In the genomic region with DNA sequence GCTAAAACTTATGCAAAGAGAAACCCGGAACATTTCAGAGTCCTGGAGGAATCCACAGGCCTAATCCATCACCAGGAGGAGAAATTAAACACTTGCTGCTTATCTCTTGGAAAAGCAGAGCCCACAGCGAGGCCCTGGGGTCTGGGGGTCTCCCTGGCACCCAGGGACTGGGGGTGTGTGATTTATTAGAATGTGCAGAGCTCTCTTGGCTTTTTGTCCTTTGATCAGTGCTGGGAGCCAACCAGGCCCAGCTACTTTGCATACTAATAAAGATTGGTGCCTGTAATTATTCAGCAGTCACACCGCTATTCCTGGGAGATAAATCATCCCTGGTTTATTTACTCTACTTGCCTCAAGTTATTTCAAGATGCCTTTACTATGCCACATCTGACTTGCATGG, we compare ENCODE assay signal across 28 mouse cellular contexts.
DNase-seq lines count a peak whose midpoint lies in the region; ATAC-seq and TF ChIP-seq lines count a peak whose summit lies in the region.
"Had no signal": no experiment of that assay in that cellular context is flagged by ENCODE, and none has a peak within 500 bp of the region (broad histone marks: within the 10 kb centered on the region; RNA-seq: fewer than 3 reads in every experiment).

No protein-coding gene starts in this region.

- H3K4me2 ChIP-seq in heart, embryonic 11.5 days, result no peak overlapping the region
- H3K4me2 ChIP-seq in kidney, embryonic 14.5 days (replicated peaks; ENCODE audit: low read depth, low read length), result no peak overlapping the region
- no peak overlapping the region for H3K4me2 ChIP-seq in neural tube, embryonic 14.5 days (ENCODE audit: low read depth, low read length)
- H3K4me2 ChIP-seq: embryonic facial prominence, embryonic 15.5 days; forebrain, embryonic 12.5 days; kidney, embryonic 15.5 days; limb, embryonic 15.5 days; liver, embryonic 13.5 days had no signal

- H3K27me3 ChIP-seq in heart, embryonic 11.5 days (ENCODE audit: control insufficient read depth, insufficient read depth, low read length), result no peaks in the 10 kb centered on the region
- H3K27me3 ChIP-seq in kidney, embryonic 14.5 days (ENCODE audit: control insufficient read depth, insufficient read depth, low read length), result no peaks in the 10 kb centered on the region
- no peaks in the 10 kb centered on the region for H3K27me3 ChIP-seq in neural tube, embryonic 14.5 days (ENCODE audit: control insufficient read depth, insufficient read depth, low read length)
- H3K27me3 ChIP-seq: embryonic facial prominence, embryonic 15.5 days; forebrain, embryonic 12.5 days; kidney, embryonic 15.5 days; limb, embryonic 15.5 days; liver, embryonic 13.5 days; megakaryocyte, embryonic 14.5 days had no signal

- H3K9me3 ChIP-seq in heart, embryonic 11.5 days (replicated peaks; ENCODE audit: control insufficient read depth, low read length), result no peaks in the 10 kb centered on the region
- no peaks in the 10 kb centered on the region for H3K9me3 ChIP-seq in kidney, embryonic 14.5 days (ENCODE audit: control insufficient read depth, low read length)
- no peaks in the 10 kb centered on the region for H3K9me3 ChIP-seq in neural tube, embryonic 14.5 days (ENCODE audit: control insufficient read depth, low read length)
- H3K9me3 ChIP-seq: embryonic facial prominence, embryonic 10.5 days; embryonic facial prominence, embryonic 15.5 days; forebrain, embryonic 12.5 days; kidney, embryonic 15.5 days; limb, embryonic 15.5 days; liver, embryonic 13.5 days; megakaryocyte, embryonic 14.5 days had no signal

- no peak overlapping the region for H3K9ac ChIP-seq in heart, embryonic 11.5 days (ENCODE audit: low read depth, low read length)
- H3K9ac ChIP-seq in kidney, embryonic 14.5 days (ENCODE audit: low read depth, low read length), result no peak overlapping the region
- no peak overlapping the region for H3K9ac ChIP-seq in neural tube, embryonic 14.5 days (replicated peaks; ENCODE audit: low read depth, low read length)
- H3K9ac ChIP-seq: embryonic facial prominence, embryonic 15.5 days; forebrain, embryonic 12.5 days; forebrain, postnatal 0 days; kidney, embryonic 15.5 days; limb, embryonic 15.5 days; liver, embryonic 13.5 days had no signal

- peak; percentile 45 for DNase-seq in heart, adult 11 months
- DNase-seq in kidney, postnatal 14 days, result no peak
- DNase-seq in brain, embryonic 14.5 days (ENCODE audit: low read depth), result peak; percentile 41
- no peak for DNase-seq in urinary bladder, postnatal 4 days (ENCODE audit: low spot score in 2 of 2)
- DNase-seq: adrenal gland, adult 8-10 months; cerebellum, adult 8-10 months; cerebellum, postnatal 25 days; forebrain, postnatal 0 days; heart, postnatal 14 days; left cerebral cortex, postnatal 4 days; liver, embryonic 13.5 days; lung, adult 18-20 months; lung, postnatal 4 days; retina, postnatal 1 day; right cerebral cortex, postnatal 14 days had no signal

- no peak for ATAC-seq in heart, embryonic 11.5 days (replicated peaks; ENCODE audit: insufficient number of reproducible peaks, low FRiP score, low TSS enrichment)
- peak; percentile 20; the same call in 1 of the 2 replicates for ATAC-seq in kidney, embryonic 14.5 days (ENCODE audit: low FRiP score, low TSS enrichment)
- ATAC-seq in neural tube, embryonic 14.5 days (ENCODE audit: low read depth), result peak; percentile 82
- ATAC-seq: forebrain, postnatal 0 days; intestine, embryonic 16.5 days; lung, postnatal 0 days had no signal

- 50% methylated on average over 3 of the region's 3 CpGs for WGBS in heart, embryonic 11.5 days (ENCODE audit: insufficient replicate concordance)
- WGBS in kidney, embryonic 14.5 days, result 27% methylated on average over 3 of the region's 3 CpGs
- WGBS in neural tube, embryonic 14.5 days, result 11% methylated on average over 3 of the region's 3 CpGs

- H3K4me1 ChIP-seq in heart, embryonic 11.5 days (ENCODE audit: control insufficient read depth, insufficient read depth, low read length), result no peaks in the 10 kb centered on the region
- peaks cover 8% of the 10 kb centered on the region; the same call in 1 of the 2 replicates for H3K4me1 ChIP-seq in kidney, embryonic 14.5 days (ENCODE audit: control insufficient read depth, insufficient read depth, low read length)
- 0 out of 2 replicates have a peak, but pooled peaks cover 5% of the 10 kb centered on the region for H3K4me1 ChIP-seq in neural tube, embryonic 14.5 days (ENCODE audit: control insufficient read depth, insufficient read depth, low read length)
- H3K4me1 ChIP-seq: embryonic facial prominence, embryonic 10.5 days; embryonic facial prominence, embryonic 15.5 days; limb, embryonic 15.5 days; liver, embryonic 13.5 days; megakaryocyte, embryonic 14.5 days had no signal

- H3K4me3 ChIP-seq in heart, embryonic 11.5 days (ENCODE audit: low read depth, low read length), result no peak overlapping the region
- no peak overlapping the region for H3K4me3 ChIP-seq in kidney, embryonic 14.5 days (ENCODE audit: low read length)
- H3K4me3 ChIP-seq in neural tube, embryonic 14.5 days (ENCODE audit: low read depth, low read length), result no peak overlapping the region
- H3K4me3 ChIP-seq: embryonic facial prominence, embryonic 10.5 days; embryonic facial prominence, embryonic 15.5 days; forebrain, embryonic 12.5 days; kidney, embryonic 15.5 days; layer of hippocampus, adult 2 months; limb, embryonic 15.5 days; liver, embryonic 13.5 days; megakaryocyte, embryonic 14.5 days had no signal

- no peak for TF ChIP-seq POLR2A in brain, embryonic 14.5 days (IDR thresholded peaks at IDR 0.05; ENCODE audit: borderline replicate concordance, extremely low read depth, insufficient read depth, insufficient read length, poor library complexity, severe bottlenecking)

- no peak for TF ChIP-seq CTCF in brain, embryonic 14.5 days (IDR thresholded peaks at IDR 0.05; ENCODE audit: borderline replicate concordance, extremely low read depth, insufficient read depth, insufficient read length)

- H3K27ac ChIP-seq in heart, embryonic 11.5 days (ENCODE audit: low read depth, low read length), result no peak overlapping the region
- H3K27ac ChIP-seq in kidney, embryonic 14.5 days (ENCODE audit: low read depth, low read length), result no peak overlapping the region
- H3K27ac ChIP-seq in neural tube, embryonic 14.5 days (ENCODE audit: low read depth, low read length), result peak overlapping the region; percentile 10; the same call in 1 of the 2 replicates
- H3K27ac ChIP-seq: embryonic facial prominence, embryonic 10.5 days; embryonic facial prominence, embryonic 15.5 days; forebrain, embryonic 12.5 days; kidney, embryonic 15.5 days; layer of hippocampus, adult 2 months; limb, embryonic 15.5 days; liver, embryonic 13.5 days had no signal

- H3K36me3 ChIP-seq in heart, embryonic 11.5 days (ENCODE audit: control insufficient read depth, insufficient read depth, low read length), result no peaks in the 10 kb centered on the region
- H3K36me3 ChIP-seq in kidney, embryonic 14.5 days (ENCODE audit: control insufficient read depth, insufficient read depth, low read length), result no peaks in the 10 kb centered on the region
- H3K36me3 ChIP-seq in neural tube, embryonic 14.5 days (ENCODE audit: control insufficient read depth, insufficient read depth, low read length), result no peaks in the 10 kb centered on the region
- H3K36me3 ChIP-seq: embryonic facial prominence, embryonic 10.5 days; embryonic facial prominence, embryonic 15.5 days; forebrain, embryonic 12.5 days; G1E; kidney, embryonic 15.5 days; limb, embryonic 15.5 days; liver, embryonic 13.5 days had no signal

Comparison
In these comparisons a context has a peak if more than half of its experiments do, and no peak if none do; other contexts are left out.
1. DNase-seq: peak in heart, adult 11 months (single experiment) and brain, embryonic 14.5 days (single experiment); none in kidney, postnatal 14 days (single experiment) and urinary bladder, postnatal 4 days (0 of 2).